Mouse (Mus musculus): ENCODE results near the gene Samd4b.

The Samd4b gene

DNA sequence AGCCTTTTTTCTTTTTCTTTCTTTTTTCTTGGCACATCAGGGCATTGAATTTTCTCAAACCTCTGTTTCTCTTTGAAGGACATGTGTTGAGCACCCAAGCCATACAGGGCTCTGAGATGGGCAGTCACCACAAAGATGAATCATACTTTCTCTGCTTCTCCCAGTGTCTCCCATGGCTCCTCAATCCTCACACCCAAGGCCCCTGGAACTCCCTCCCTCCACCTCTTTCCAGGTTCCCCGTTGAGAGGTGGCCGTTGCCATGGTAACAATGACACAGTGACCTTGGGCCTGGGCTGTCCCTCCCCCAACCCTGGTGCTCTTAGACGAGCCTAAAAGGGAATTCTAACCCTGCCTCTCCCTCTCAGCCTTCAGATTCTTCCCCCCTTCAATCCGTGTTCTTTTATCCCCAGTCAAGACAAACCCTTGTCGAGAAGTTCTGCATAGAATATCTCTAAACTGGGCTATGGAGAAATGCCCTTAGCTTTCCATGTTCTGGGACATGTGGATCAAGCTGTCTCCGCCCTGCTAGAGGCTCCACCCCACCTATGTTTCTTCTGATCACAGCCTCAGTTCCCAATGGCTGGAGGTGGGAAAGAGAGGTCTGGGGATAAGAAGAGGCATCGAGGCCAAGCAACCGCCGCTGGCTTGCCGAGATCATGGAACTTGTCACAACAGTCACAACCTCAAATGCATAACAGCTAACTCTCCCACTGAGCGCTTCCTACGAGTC, 150.7 kb downstream of the Samd4b start:
- no peak for DNase-seq (ENCODE audit: low spot score in 2 of 2)

DNA sequence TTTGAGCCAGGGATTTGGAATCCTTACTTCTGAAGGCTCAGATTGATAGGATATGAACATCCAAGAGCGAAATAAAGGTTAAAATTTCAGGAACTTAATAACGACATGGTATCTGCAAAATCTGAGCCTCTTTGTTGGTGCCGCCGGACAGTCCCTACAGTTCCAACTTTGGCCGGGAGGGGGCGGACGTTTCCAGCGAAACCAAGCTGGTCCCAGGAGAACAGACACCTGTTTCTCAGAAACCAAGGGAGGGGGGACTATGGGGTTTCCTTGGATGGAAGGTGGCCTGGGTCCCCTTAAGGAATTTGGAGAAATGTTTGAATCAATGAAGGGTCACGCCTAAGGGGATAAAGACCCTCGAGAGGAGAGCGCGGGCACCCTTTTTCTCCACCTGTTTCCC, 151.5 kb downstream of the Samd4b start:
- peak; percentile 76 to 78 for DNase-seq (ENCODE audit: low spot score in 2 of 2)

- DNase-seq (ENCODE audit: low spot score in 2 of 2) = no peak
These were observed 153.5 kb downstream of the Samd4b start for GRCm38 (mm10) chr7:28444344-28444974.

DNA sequence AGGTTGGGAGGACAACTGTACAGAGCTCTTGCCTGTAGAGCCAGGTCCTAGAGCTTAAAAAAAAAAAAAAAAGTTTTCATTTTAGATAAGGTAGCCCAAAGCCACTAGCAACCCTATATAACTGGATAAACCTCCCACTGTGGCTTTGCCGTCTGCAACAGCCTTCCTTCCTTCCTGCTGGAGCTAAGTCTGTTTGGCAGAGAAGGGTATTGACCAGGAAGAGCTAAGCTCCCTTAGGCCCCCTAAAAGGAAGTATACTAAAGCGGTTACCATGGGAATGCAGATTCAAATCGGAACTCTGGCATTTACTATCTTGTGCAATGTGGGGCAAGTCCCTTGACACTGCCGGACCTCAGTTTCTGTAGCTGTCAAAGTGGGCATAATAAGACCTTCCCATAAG, 155.3 kb downstream of the Samd4b start:
- no peak for DNase-seq (ENCODE audit: low spot score in 2 of 2)

GRCm38 (mm10) chr7:28441776-28442485, 156.0 kb downstream of the Samd4b start:
- DNase-seq (ENCODE audit: low spot score in 2 of 2) = no peak

GRCm38 (mm10) chr7:28440739-28441138, 157.2 kb downstream of the Samd4b start:
- no peak for DNase-seq (ENCODE audit: low spot score in 2 of 2)

DNA sequence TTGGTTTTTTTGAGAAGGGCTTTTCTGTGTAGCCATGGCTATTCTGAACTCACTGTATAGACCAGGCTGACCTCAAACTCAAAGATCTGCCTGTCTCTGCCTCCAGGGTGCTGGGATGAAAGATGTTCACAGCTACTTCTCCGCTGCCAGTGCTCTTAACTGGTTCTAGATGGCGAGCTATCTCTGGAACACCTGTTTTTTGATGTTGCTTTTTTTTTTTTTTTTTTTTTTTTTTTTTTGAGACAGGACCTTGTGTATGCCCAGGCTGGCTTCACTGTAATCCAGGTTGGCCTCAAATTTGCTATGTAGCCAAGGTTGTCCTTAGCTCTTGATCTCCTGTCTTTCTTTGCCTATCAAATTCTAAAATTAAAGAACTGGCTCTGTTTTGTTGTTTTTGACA, 159.2 kb downstream of the Samd4b start:
- DNase-seq (ENCODE audit: low spot score in 2 of 2) = no peak

GRCm38 (mm10) chr7:28437964-28438363, 160.0 kb downstream of the Samd4b start:
- DNase-seq (ENCODE audit: low spot score in 2 of 2) = no peak

DNA sequence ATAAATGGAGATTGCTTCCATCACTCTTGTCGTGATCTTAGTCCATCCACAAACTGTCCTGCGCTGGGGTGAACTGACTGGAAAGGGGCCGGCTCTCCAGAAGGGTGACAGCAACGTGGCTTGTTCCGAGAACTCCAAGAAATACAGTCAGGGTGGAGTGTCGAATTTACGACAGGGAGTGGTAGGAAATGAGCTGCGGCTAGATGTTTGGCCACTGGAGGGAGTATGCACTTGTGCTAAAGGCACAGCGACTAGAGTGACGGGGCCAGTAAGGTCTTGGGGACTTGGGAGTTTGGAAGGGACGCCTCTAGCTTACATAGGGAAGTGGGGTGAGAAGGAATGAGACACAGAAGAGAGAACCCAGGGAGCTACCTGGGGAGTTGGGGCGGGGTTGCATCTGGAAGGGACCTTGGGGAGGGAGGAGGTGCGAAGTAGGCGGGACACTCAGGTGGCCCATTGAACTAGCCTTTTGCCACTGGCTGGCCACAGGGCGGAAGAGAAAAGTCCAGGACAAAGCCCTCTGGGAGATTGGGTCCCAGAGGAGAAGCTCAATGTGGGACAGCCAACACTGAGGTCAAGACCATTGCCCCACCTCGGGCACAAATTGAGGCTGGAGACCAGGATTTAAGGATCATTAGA, 160.9 kb downstream of the Samd4b start, which contains the start of gene Gmfg:
TSS of gene Gmfg (plus strand) at position 516 of the 639 bp plus-strand sequence.
- peak; percentile 73 to 79 for DNase-seq (ENCODE audit: low spot score in 2 of 2)

DNA sequence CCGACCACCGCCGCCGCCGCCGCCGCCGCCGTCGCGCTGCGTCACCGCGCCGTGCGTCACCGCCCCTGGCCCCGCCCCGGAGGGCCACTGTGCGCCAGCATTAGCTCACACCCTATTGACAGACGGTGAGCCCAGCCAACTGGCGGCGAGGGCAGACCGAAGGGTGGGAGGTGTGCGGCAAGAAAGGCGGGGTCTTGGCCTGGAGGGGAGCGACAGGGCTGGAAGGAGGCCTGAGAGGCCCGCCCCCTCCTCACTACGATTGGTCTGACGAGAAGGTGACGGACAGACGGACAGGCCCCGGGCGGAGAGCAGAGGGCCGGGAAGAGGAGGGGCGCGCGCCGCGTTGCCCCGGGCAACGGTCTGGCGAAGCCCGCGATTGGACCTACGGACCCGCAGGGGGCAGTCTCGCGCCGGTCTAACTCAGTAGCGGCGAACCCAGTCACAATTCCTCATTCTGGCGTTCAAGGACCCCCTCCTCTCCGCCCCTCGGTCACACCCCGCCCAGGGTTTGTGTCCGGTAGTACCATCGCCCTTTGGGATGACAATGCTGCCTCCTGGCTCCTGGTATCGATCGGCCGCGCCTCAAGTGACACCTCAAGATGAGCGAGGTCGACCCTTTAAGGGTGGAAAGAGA, 161.6 kb downstream of the Samd4b start:
- peak; percentile 100 for DNase-seq (ENCODE audit: low spot score in 2 of 2)

GRCm38 (mm10) chr7:28435660-28436259, 162.2 kb downstream of the Samd4b start:
- DNase-seq (ENCODE audit: low spot score in 2 of 2) = peak in 1 of 2 experiments; percentile 17

DNA sequence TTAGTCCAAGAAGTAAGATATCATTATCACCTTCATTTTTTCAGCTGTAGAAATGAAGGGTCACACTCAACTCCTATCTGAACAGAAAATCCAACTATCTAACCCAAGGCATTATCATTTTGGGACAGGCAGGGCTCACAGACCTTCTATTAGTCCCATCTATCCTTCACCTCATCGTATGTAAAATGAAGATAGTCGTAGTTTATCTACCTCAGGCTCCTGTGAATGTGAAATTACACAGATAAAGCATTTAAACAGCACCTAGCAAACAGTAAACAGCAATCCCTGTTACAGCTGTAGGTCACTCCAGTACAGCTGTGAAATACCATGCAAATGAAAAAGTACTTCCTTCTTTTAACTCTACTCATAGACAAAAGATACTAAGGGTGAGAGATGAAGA, 165.7 kb downstream of the Samd4b start:
- DNase-seq (ENCODE audit: low spot score in 2 of 2) = no peak

GRCm38 (mm10) chr7:28430512-28430911, 167.4 kb downstream of the Samd4b start:
- no peak for DNase-seq (ENCODE audit: low spot score in 2 of 2)

DNA sequence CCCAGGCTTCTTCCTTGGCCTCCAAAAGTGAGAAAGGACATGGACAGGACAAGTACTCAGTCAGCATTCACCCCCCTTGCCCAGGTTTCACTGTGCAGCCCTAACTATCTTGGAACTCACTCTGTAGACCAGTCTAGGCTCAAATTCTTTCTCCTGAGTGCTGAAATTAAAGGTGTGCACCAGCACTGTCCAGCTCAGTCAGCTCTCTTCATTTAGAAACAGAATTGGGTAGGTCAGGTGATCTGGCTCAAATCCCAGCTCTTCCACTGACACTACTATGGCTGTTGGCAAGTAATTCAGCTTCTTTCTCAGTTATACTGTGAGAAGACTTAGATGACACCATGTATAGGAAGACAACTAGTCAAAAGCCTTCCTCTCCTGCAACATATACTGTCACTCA, 170.2 kb downstream of the Samd4b start:
- DNase-seq (ENCODE audit: low spot score in 2 of 2) = no peak

GRCm38 (mm10) chr7:28423018-28423417, 174.9 kb downstream of the Samd4b start:
- no peak for DNase-seq (ENCODE audit: low spot score in 2 of 2)

DNA sequence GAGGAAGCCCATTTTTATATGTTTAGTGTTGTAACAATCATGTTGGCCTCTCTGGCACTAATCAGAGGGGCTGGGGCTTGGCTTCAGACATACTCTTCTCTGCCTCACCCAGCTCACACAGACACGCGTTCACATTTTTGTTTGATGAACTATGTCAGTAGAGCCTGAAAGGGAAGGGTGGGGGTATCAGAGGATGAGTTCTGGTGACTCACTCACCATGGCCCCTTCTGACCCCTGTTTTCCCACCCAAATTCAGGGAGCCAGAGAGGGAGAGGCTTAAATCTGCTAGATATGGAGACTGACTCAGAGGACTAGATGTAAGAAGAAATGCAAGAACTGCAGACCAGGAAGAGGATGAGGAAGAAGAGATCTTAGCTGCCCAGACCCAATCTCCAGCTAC, 178.5 kb downstream of the Samd4b start:
- no peak for DNase-seq (ENCODE audit: low spot score in 2 of 2)

DNA sequence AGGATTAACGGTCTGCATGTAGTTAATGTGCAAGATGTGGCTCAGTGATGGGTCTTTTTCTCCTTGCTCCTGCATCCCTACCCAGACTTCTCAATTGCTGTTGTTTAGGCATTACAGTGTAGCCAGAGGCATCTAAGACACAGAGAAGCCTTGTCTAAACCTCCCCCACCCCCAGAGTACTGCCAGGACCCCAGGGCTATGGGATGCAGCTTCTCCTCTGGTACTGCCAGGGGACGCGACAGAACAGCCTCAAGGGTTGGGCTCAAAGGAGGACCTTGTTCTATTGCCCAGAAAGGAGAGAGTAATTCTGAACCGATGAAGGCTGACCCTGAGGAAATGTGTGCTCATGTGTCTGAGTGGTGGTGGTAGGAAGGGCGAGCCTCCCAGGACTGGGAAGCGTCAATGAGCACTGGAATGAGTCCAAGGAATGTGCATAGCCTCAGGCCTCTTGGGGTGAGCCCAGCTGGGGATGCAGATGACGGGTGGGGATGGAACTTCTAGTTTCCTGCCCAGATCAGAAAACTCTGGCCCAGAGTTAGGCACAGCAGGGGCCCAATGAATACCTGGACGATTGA, 179.8 kb downstream of the Samd4b start:
- peak in 1 of 2 experiments; percentile 36 for DNase-seq (ENCODE audit: low spot score in 2 of 2)

DNA sequence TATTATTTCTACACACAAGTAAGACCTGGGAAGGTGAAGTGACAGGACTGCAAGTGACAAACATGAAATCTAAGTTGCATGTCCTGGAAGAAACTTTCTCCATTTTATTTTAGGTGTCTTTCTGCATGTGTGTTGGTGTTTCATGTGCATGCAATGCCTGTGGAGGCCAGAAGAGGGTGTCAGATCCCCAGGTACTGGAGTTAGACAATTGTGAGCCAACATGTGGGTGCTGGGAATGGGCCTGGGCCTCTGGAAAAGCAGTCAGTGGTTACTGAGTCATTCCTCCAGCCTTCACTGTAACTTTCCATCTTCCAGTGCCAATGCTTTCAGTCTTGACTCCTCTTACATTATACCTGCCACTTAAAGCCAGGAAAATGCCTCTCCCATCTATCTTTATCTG, 180.6 kb downstream of the Samd4b start:
- no peak for DNase-seq (ENCODE audit: low spot score in 2 of 2)

GRCm38 (mm10) chr7:28412826-28413225, 185.1 kb downstream of the Samd4b start:
- DNase-seq (ENCODE audit: low spot score in 2 of 2) = no peak

GRCm38 (mm10) chr7:28410841-28411475, 187.0 kb downstream of the Samd4b start:
- DNase-seq (ENCODE audit: low spot score in 2 of 2) = peak; percentile 19 to 61

All from urinary bladder, postnatal 36 days (tissue).